21 mouse cellular contexts compared by ENCODE assay signal in the genomic region with DNA sequence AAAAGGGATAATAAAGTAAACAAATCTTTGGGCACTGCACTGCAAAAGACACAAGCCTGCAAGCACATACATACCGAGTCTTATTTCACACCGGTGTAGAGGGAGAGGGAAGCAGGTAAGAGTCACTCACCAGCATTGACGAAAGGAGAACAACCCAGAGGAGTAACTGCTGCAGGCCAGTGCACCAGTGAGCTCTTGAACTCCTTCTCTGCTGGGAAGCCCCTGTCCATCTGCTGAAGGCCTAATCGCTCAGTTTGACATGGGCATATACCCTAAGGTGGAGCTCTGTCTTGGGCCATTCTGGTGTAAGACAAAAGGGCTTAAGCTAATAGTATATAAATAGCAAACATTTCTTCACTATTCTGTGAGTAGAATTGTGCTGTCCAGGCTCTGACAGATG. TPM values are rescaled to one million over a fixed set of nuclear protein-coding genes. Genes with fewer than 3 reads are reported as not detected.
A peak's percentile ranks its signal among the peaks of the same experiment; 100 is the strongest.
DNase-seq lines count a peak whose midpoint lies in the region; ATAC-seq and TF ChIP-seq lines count a peak whose summit lies in the region.
"Had no signal": no experiment of that assay in that cellular context is flagged by ENCODE, and none has a peak within 500 bp of the region (broad histone marks: within the 10 kb centered on the region; RNA-seq: fewer than 3 reads in every experiment).

No protein-coding gene starts in this region.

- ATAC-seq in liver, embryonic 12.5 days = no peak
- ATAC-seq: forebrain, embryonic 14.5 days had no signal

- peak overlapping the region; percentile 45 for H3K9ac ChIP-seq in liver, adult 2 months (ENCODE audit: low read depth, low read length)
- H3K9ac ChIP-seq in liver, embryonic 12.5 days = no peak overlapping the region
- H3K9ac ChIP-seq: embryonic facial prominence, embryonic 13.5 days; embryonic facial prominence, embryonic 15.5 days; forebrain, embryonic 12.5 days had no signal

- no peak overlapping the region for H3K27ac ChIP-seq in heart, embryonic 10.5 days
- H3K27ac ChIP-seq in liver, adult 2 months (replicated peaks; ENCODE audit: insufficient read depth, low read depth, low read length) = peak overlapping the region; percentile 86
- H3K27ac ChIP-seq in liver, embryonic 12.5 days = no peak overlapping the region
- H3K27ac ChIP-seq: embryonic facial prominence, embryonic 13.5 days; embryonic facial prominence, embryonic 15.5 days; forebrain, embryonic 10.5 days; forebrain, embryonic 12.5 days had no signal

- H3K36me3 ChIP-seq in heart, embryonic 10.5 days = peaks cover 46% of the 10 kb centered on the region
- peaks cover 7% of the 10 kb centered on the region; the same call in 1 of the 2 replicates for H3K36me3 ChIP-seq in liver, adult 2 months (ENCODE audit: control insufficient read depth, insufficient read depth, low read length)
- peaks cover 54% of the 10 kb centered on the region for H3K36me3 ChIP-seq in liver, embryonic 12.5 days

- WGBS in heart, embryonic 10.5 days = 91% methylated on average over 4 of the region's 4 CpGs
- 63% methylated on average over 4 of the region's 4 CpGs for WGBS in liver, adult 2 months
- WGBS in liver, embryonic 12.5 days (ENCODE audit: insufficient replicate concordance) = 83% methylated on average over 4 of the region's 4 CpGs

- H3K4me2 ChIP-seq in liver, embryonic 12.5 days = no peak overlapping the region
- H3K4me2 ChIP-seq: embryonic facial prominence, embryonic 13.5 days; embryonic facial prominence, embryonic 15.5 days; forebrain, embryonic 12.5 days had no signal

- H3K79me2 ChIP-seq in liver, adult 2 months (ENCODE audit: control insufficient read depth, insufficient read depth, low read length) = no peaks in the 10 kb centered on the region

- no peaks in the 10 kb centered on the region for H3K4me1 ChIP-seq in heart, embryonic 10.5 days
- H3K4me1 ChIP-seq in liver, adult 2 months (ENCODE audit: control insufficient read depth, insufficient read depth, low read length) = peaks cover 50% of the 10 kb centered on the region
- H3K4me1 ChIP-seq in liver, embryonic 12.5 days = peaks cover 5% of the 10 kb centered on the region; the same call in 1 of the 2 replicates
- H3K4me1 ChIP-seq: embryonic facial prominence, embryonic 13.5 days; embryonic facial prominence, embryonic 15.5 days; forebrain, embryonic 10.5 days; forebrain, embryonic 12.5 days had no signal

- no peaks in the 10 kb centered on the region for H3K27me3 ChIP-seq in heart, embryonic 10.5 days (ENCODE audit: insufficient read depth, poor library complexity, severe bottlenecking)
- H3K27me3 ChIP-seq in liver, adult 2 months (ENCODE audit: control insufficient read depth, insufficient read depth, low read length) = no peaks in the 10 kb centered on the region
- no peaks in the 10 kb centered on the region for H3K27me3 ChIP-seq in liver, embryonic 12.5 days (replicated peaks)
- H3K27me3 ChIP-seq: embryonic facial prominence, embryonic 13.5 days; embryonic facial prominence, embryonic 15.5 days; forebrain, embryonic 12.5 days had no signal

- peak; percentile 58 for DNase-seq in heart, embryonic 10.5 days (ENCODE audit: low spot score)
- DNase-seq in heart, adult 8-10 months (ENCODE audit: low spot score) = no peak
- DNase-seq in liver, adult 2 months (ENCODE audit: extremely low read depth, low read depth, low spot score) = no peak
- DNase-seq in testis, postnatal 10 days (ENCODE audit: low spot score) = peak; percentile 22
- DNase-seq in testis, postnatal 14 days (ENCODE audit: low spot score) = no peak
- DNase-seq: adrenal gland, adult 2 months; adrenal gland, postnatal 25 days; cerebellum, adult 11 months; cerebellum, adult 18-20 months; cerebellum, adult 8-10 months; cerebellum, adult 9-11 months; cerebellum, postnatal 14 days; cerebellum, postnatal 36 days; embryo, embryonic 11 days had no signal

- no peak for TF ChIP-seq CTCF in liver, adult 2 months (IDR thresholded peaks at IDR 0.05; ENCODE audit: low read depth, low read length)

- H3K9me3 ChIP-seq in heart, embryonic 10.5 days = no peaks in the 10 kb centered on the region
- no peaks in the 10 kb centered on the region for H3K9me3 ChIP-seq in liver, embryonic 12.5 days (replicated peaks)
- H3K9me3 ChIP-seq: embryonic facial prominence, embryonic 13.5 days; embryonic facial prominence, embryonic 15.5 days; forebrain, embryonic 10.5 days; forebrain, embryonic 12.5 days had no signal

- TF ChIP-seq POLR2A in liver, adult 2 months (IDR thresholded peaks at IDR 0.05; ENCODE audit: extremely low read depth, insufficient read depth, low read length) = no peak

- H3K4me3 ChIP-seq in heart, embryonic 10.5 days = no peak overlapping the region
- H3K4me3 ChIP-seq in liver, adult 2 months (ENCODE audit: insufficient read depth, low read depth, low read length) = peak overlapping the region; percentile 4
- H3K4me3 ChIP-seq in liver, embryonic 12.5 days = no peak overlapping the region
- H3K4me3 ChIP-seq: embryonic facial prominence, embryonic 13.5 days; embryonic facial prominence, embryonic 15.5 days; erythroblast, embryonic 14.5 days; forebrain, embryonic 10.5 days; forebrain, embryonic 12.5 days had no signal

RNA-seq across cellular contexts. Expression of gene Srd5a1, which starts 28.9 kb away (rescaled TPM):
- polyA plus RNA-seq in heart, embryonic 10.5 days (2016; fragmentation: Nextera tagmentation; extraction: Ambion mirVana) = 8.5 and 12.0 TPM in 2 replicates
- total RNA-seq in heart, adult 8-10 months (2022) = 1 to 10 TPM in 1 of 4 experiments, under 1 TPM in 3; 0.38 to 1.8 (median 0.71) TPM
- total RNA-seq in liver, adult 2 months (2014; rRNA removed) = 83.6 and 86.4 TPM in 2 replicates
- 41.9 and 54.7 TPM in 2 replicates for polyA plus RNA-seq in liver, adult 2 months (2012; rRNA removed)
- 5.2 and 6.0 TPM in 2 replicates for polyA plus RNA-seq in liver, embryonic 12.5 days (2016; fragmentation: Nextera tagmentation; extraction: Ambion mirVana)

Comparison
In these comparisons a context has a peak if more than half of its experiments do, and no peak if none do; other contexts are left out.
1. DNase-seq: peak in heart, embryonic 10.5 days (single experiment) and testis, postnatal 10 days (single experiment); none in heart, adult 8-10 months (single experiment), liver, adult 2 months (single experiment) and testis, postnatal 14 days (single experiment).